Mouse (Mus musculus) forebrain, embryonic 11.5 days (tissue): Measurements from ENCODE around the gene Tspan8. TPM values are rescaled to one million over a fixed set of nuclear protein-coding genes. Genes with fewer than 3 reads are reported as not detected.

Source experiments
- ATAC-seq: fragments of 200-750 bp; cut with Nextera tagmentation; replicated peaks from 2 replicates; pipeline ENCODE4 v1.8.0; 2017; ENCODE audit warnings: moderate TSS enrichment; ENCODE audit not compliant: low FRiP score
- DNase-seq: peaks from one replicate; pipeline ENCODE4 v3.0.0-alpha.2; 2017; ENCODE audit warnings: low spot score
- H3K27ac ChIP-seq: fragments of 300-500 bp; sonication (generic); 2 replicates; pipeline ENCODE4 v1.5.1; 2014; ENCODE audit warnings: low read depth, low read length
- H3K27me3 ChIP-seq: fragments of 300-500 bp; sonication (generic); 2 replicates; pipeline ENCODE4 v1.6.1; 2014; ENCODE audit warnings: mild to moderate bottlenecking, low read length, mixed read lengths; ENCODE audit not compliant: control insufficient read depth, insufficient read depth
- H3K36me3 ChIP-seq: fragments of 300-500 bp; sonication (generic); 2 replicates; pipeline ENCODE4 v1.6.1; 2014; ENCODE audit warnings: mild to moderate bottlenecking, low read length, moderate library complexity, mixed read lengths; ENCODE audit not compliant: control insufficient read depth, insufficient read depth
- H3K4me1 ChIP-seq: fragments of 300-500 bp; sonication (generic); replicated peaks from 2 replicates; pipeline ENCODE4 v1.6.1; 2014; ENCODE audit warnings: low read length, mixed read lengths; ENCODE audit not compliant: control insufficient read depth, insufficient read depth
- H3K4me2 ChIP-seq: fragments of 300-500 bp; sonication (generic); 2 replicates; pipeline ENCODE4 v1.6.1; 2014; ENCODE audit warnings: low read depth, mild to moderate bottlenecking, low read length, moderate library complexity, mixed read lengths; ENCODE audit not compliant: severe bottlenecking
- H3K4me3 ChIP-seq: fragments of 300-500 bp; sonication (generic); 2 replicates; pipeline ENCODE4 v1.5.1; 2014; ENCODE audit warnings: low read depth, low read length
- H3K9ac ChIP-seq: fragments of 300-500 bp; sonication (generic); 2 replicates; pipeline ENCODE4 v1.6.1; 2014; ENCODE audit warnings: low read length
- H3K9me3 ChIP-seq: fragments of 300-500 bp; sonication (generic); 2 replicates; pipeline ENCODE4 v1.6.1; 2016; ENCODE audit warnings: low read length, mixed read lengths; ENCODE audit not compliant: control insufficient read depth
- WGBS: fragments of 180-500 bp; shearing (Covaris S2); extraction: QIAGEN DNeasy Blood & Tissue Kit; methylation state at CpG from one replicate; pipeline ENCODE4 v1.1.7; 2014; 5-methylcytosine and 5-hydroxymethylcytosine counted together
- polyA plus RNA-seq: library from polyadenylated mRNA; unstranded; fragments of >200 nt; fragmentation: Nextera tagmentation; extraction: Ambion mirVana; gene quantifications from 2 replicates; pipeline ENCODE4 v1.2.1, GENCODE M21; 2014

Gene Tspan8
- polyA plus RNA-seq, 1 experiment from 2014 or later: 0.39 TPM

GRCm38 (mm10) chr10:115817056-115817724, 558 bp downstream of the Tspan8 start:
- H3K9me3 ChIP-seq: no peaks in the 10 kb centered on the region
- H3K4me2 ChIP-seq: no peak overlapping the region
- ATAC-seq (no peak), DNase-seq (no peak)
- H3K9ac ChIP-seq: no peak overlapping the region
- 78% methylated on average over 13 of the region's 13 CpGs for WGBS
- H3K4me3 ChIP-seq: no peak overlapping the region
- H3K27me3 ChIP-seq: no peaks in the 10 kb centered on the region
- H3K36me3 ChIP-seq: no peaks in the 10 kb centered on the region
- no peak overlapping the region for H3K27ac ChIP-seq
- no peaks in the 10 kb centered on the region for H3K4me1 ChIP-seq

- DNase-seq (no peak), ATAC-seq (no peak)
- Histone ChIP-seq H3K9me3 (no peaks in the 10 kb centered on the region), H3K36me3 (no peaks in the 10 kb centered on the region), H3K4me2 (no peak overlapping the region), H3K27ac (no peak overlapping the region), H3K9ac (no peak overlapping the region), H3K4me1 (no peaks in the 10 kb centered on the region), H3K4me3 (no peak overlapping the region), H3K27me3 (no peaks in the 10 kb centered on the region)
- WGBS: 96% methylated on average over 7 of the region's 7 CpGs
Measured at GRCm38 (mm10) chr10:115825289-115825688, 8.7 kb downstream of the Tspan8 start.

- WGBS: 89% methylated on average over 5 of the region's 5 CpGs
- DNase-seq: no peak
- no peak overlapping the region for H3K4me3 ChIP-seq
- ATAC-seq: no peak
- no peak overlapping the region for H3K9ac ChIP-seq
- no peaks in the 10 kb centered on the region for H3K9me3 ChIP-seq
- H3K4me2 ChIP-seq: no peak overlapping the region
- H3K27ac ChIP-seq: no peak overlapping the region
- no peaks in the 10 kb centered on the region for H3K27me3 ChIP-seq
- no peaks in the 10 kb centered on the region for H3K4me1 ChIP-seq
- no peaks in the 10 kb centered on the region for H3K36me3 ChIP-seq
Measured at GRCm38 (mm10) chr10:115828872-115829271, 12.2 kb downstream of the Tspan8 start.

GRCm38 (mm10) chr10:115829696-115830095, 13.1 kb downstream of the Tspan8 start:
- ATAC-seq: no peak
- WGBS: 82% methylated on average over 1 of the region's 1 CpGs

GRCm38 (mm10) chr10:115830726-115831125, 14.1 kb downstream of the Tspan8 start:
- Histone ChIP-seq H3K4me3 (no peak overlapping the region), H3K9ac (no peak overlapping the region), H3K4me1 (no peaks in the 10 kb centered on the region), H3K36me3 (no peaks in the 10 kb centered on the region), H3K9me3 (no peaks in the 10 kb centered on the region), H3K27ac (no peak overlapping the region), H3K27me3 (no peaks in the 10 kb centered on the region), H3K4me2 (no peak overlapping the region)
- ATAC-seq: no peak
- DNase-seq: no peak
- WGBS: 57% methylated on average over 3 of the region's 3 CpGs

More at GRCm38 (mm10) chr10:115829696-115830095, 13.1 kb downstream of the Tspan8 start:
- Histone ChIP-seq H3K4me2 (no peak overlapping the region), H3K9ac (no peak overlapping the region), H3K36me3 (no peaks in the 10 kb centered on the region), H3K4me3 (no peak overlapping the region), H3K9me3 (no peaks in the 10 kb centered on the region), H3K27ac (no peak overlapping the region), H3K27me3 (no peaks in the 10 kb centered on the region), H3K4me1 (no peaks in the 10 kb centered on the region)
- no peak for DNase-seq

- Histone ChIP-seq H3K4me3 (no peak overlapping the region), H3K9me3 (no peaks in the 10 kb centered on the region), H3K27ac (no peak overlapping the region), H3K36me3 (no peaks in the 10 kb centered on the region), H3K4me2 (no peak overlapping the region), H3K9ac (no peak overlapping the region), H3K27me3 (no peaks in the 10 kb centered on the region), H3K4me1 (no peaks in the 10 kb centered on the region)
- no peak for ATAC-seq
- DNase-seq: no peak
- WGBS: 89% methylated on average over 6 of the region's 6 CpGs
Measured at GRCm38 (mm10) chr10:115834017-115834416, 17.4 kb downstream of the Tspan8 start.

GRCm38 (mm10) chr10:115846930-115847329, 30.3 kb downstream of the Tspan8 start:
- WGBS: 76% methylated on average over 18 of the region's 18 CpGs
- no peaks in the 10 kb centered on the region for H3K9me3 ChIP-seq
- H3K4me1 ChIP-seq: no peaks in the 10 kb centered on the region
- H3K27me3 ChIP-seq: no peaks in the 10 kb centered on the region
- DNase-seq: no peak
- no peak overlapping the region for H3K4me3 ChIP-seq
- no peak overlapping the region for H3K9ac ChIP-seq
- H3K4me2 ChIP-seq: no peak overlapping the region
- H3K36me3 ChIP-seq: no peaks in the 10 kb centered on the region
- no peak overlapping the region for H3K27ac ChIP-seq
- no peak for ATAC-seq

GRCm38 (mm10) chr10:115848511-115848910, 31.9 kb downstream of the Tspan8 start:
- no peak for ATAC-seq
- 74% methylated on average over 1 of the region's 1 CpGs for WGBS
- no peak overlapping the region for H3K4me2 ChIP-seq
- H3K36me3 ChIP-seq: no peaks in the 10 kb centered on the region
- H3K4me1 ChIP-seq: no peaks in the 10 kb centered on the region
- H3K4me3 ChIP-seq: no peak overlapping the region
- no peaks in the 10 kb centered on the region for H3K9me3 ChIP-seq
- no peak overlapping the region for H3K9ac ChIP-seq
- H3K27me3 ChIP-seq: no peaks in the 10 kb centered on the region
- no peak for DNase-seq
- H3K27ac ChIP-seq: no peak overlapping the region

- H3K27ac ChIP-seq: no peak overlapping the region
- WGBS: 84% methylated on average over 13 of the region's 15 CpGs
- H3K27me3 ChIP-seq: no peaks in the 10 kb centered on the region
- no peaks in the 10 kb centered on the region for H3K9me3 ChIP-seq
- H3K4me2 ChIP-seq: no peak overlapping the region
- H3K9ac ChIP-seq: no peak overlapping the region
- no peak overlapping the region for H3K4me3 ChIP-seq
- DNase-seq (no peak), ATAC-seq (no peak)
- H3K4me1 ChIP-seq: no peaks in the 10 kb centered on the region
- no peaks in the 10 kb centered on the region for H3K36me3 ChIP-seq
Measured at GRCm38 (mm10) chr10:115860210-115860880, 43.7 kb downstream of the Tspan8 start.
